Mouse (Mus musculus): Measurements from ENCODE around the gene Fam19a3.
"Not testable (repeated sequence)": the region's sequence is repeated elsewhere in the genome, so short reads cannot be mapped to it uniquely, and the experiment has no call there.

Fam19a3 gene

DNA sequence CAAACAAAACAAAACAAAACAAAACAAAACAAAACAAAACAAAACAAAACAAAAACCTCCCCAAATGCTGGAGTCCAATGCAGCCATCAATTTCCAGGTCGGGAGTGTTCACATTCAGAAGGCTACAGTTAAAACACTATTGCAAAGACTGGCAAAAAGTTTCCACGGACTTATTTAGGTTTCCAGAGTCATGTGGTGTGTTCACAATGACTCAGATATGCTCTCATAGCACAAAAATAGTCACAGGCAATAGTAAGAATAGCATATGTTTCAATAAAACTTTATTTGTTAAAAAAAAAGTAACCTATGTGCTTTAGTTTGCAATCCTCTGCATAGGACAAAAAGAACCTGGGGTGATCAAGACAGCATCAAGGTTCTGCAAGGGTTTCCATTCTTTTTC lies 14.5 kb downstream of the Fam19a3 start:
- no peak for ATAC-seq (ENCODE audit: insufficient number of reproducible peaks, low FRiP score, low TSS enrichment)

DNA sequence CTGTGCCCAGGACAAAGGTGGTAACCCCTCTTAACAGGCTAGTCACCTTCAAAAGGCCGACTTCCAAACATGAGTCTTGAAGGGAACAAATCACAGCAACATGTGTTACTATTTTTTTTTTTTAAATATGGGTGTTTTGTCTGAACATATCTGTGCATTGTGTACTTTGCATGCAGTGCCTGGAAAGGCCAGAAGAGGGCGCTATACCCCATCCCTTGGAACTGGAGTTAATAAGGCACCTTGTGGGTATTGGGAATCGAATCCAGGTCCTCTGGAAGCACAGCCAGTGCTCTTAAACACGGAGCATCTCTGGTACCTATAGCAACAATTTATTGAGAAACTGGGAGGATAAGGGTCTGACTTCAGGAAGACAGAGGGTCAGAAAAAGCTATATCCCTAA lies 16.6 kb downstream of the Fam19a3 start:
- ATAC-seq (ENCODE audit: insufficient number of reproducible peaks, low FRiP score, low TSS enrichment): no peak

DNA sequence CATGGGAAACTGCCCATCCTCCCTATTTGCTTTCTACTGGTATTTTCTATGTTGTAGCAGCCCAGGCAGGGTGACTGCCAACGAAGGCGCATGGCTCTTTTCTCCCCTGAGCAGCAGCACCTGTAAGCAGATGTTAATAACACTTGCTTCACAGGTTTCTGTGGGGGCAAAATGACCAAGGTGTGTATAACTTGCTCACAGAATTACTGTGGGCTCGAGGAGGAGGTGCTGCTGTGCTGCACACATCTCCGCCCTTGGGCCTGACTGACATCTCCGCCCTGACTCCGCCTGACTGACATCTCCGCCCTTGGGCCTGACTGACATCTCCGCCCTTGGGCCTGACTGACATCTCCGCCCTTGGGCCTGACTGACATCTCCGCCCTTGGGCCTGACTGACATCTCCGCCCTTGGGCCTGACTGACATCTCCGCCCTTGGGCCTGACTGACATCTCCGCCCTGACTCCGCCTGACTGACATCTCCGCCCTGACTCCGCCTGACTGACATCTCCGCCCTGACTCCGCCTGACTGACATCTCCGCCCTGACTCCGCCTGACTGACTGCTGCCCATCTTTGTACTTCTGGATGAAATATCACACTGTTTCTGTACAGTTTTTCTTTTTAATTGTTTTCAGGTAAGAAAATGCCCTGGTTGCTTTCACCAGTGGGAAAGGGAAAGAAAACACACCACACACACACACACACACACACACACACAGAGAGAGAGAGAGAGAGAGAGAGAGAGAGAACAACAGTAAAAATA lies 19.4 kb downstream of the Fam19a3 start:
- not testable (repeated sequence) for ATAC-seq (ENCODE audit: insufficient number of reproducible peaks, low FRiP score, low TSS enrichment)

DNA sequence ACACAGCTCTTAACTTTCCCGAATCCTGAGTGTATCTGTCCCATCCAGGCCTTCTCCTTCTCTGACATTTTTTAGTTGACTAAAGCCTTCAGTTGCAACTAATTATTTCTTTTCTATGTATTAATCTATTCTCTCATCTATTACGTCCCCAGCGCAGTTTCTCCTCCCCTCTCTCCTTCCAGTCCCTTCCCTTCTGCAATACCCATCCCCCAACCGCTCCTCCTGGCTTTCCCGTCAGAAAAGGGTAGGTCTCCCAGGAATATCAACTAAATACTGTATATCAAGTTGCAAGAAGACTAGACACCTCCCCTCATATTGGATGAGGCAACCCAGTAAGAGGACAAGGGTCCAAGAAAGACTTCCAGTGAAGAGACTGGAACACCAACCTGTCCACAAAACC lies 22.8 kb downstream of the Fam19a3 start:
- ATAC-seq (ENCODE audit: insufficient number of reproducible peaks, low FRiP score, low TSS enrichment): no peak

DNA sequence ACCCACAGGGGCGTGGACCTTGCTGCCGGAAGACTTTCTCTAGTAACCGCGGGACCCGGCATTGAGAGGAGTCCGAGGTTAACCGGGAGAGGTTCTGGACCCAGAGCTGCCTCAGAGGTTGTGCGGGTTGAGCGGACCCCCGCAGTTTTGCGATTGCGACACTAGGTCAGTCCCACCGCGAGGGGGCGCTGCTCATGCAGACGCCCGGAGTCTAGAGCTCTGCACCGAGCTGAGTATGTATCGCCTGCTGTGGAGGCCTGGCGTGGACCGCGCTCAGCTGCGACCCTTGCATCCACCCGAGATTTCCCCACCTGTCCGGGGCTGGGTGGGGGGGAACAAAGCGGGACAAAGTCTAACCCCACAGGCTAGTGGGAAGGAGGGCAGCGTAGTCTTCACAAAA lies 23.2 kb downstream of the Fam19a3 start:
- ATAC-seq (ENCODE audit: insufficient number of reproducible peaks, low FRiP score, low TSS enrichment): peak; percentile 70; the same call in 1 of the 2 replicates

DNA sequence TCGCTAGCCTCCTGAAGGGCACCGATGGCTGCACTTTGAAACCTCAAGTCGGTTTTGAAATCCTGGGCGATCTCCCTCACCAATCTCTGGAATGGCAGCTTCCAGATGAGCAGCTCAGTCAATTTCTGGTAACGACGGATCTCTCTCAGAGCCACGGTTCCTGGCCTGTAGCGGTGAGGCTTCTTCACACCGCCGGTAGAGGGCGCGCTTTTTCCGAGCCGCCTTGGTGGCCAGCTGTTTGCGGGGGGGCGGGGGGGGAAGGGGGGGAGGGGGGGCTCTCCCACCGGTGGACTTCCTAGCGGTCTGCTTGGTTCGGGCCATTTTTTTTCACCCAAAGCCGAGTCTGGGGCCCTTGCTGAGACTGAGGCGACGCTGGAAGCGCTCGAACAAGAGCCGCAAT lies 28.8 kb downstream of the Fam19a3 start:
- not testable (repeated sequence) for ATAC-seq (ENCODE audit: insufficient number of reproducible peaks, low FRiP score, low TSS enrichment)

DNA sequence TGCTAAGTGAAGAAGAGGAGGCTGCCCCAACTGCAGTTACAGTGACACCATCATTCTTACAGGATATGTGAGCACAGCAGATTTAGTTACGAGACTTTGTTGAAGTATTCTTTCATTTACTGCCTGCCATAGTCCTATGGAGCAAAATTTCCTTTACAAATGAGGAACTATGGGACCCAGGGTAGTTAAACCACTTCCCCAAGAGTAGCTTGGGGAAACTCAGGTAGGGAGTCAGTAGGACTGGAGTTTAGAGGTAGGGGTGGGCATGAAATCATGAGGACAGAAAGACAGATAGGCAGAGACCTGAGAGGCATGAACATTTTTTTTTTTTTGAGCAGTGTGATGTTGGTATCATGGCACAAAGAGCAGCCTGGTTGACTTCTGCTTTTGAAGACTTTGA lies 37.8 kb downstream of the Fam19a3 start:
- ATAC-seq (ENCODE audit: insufficient number of reproducible peaks, low FRiP score, low TSS enrichment): no peak

DNA sequence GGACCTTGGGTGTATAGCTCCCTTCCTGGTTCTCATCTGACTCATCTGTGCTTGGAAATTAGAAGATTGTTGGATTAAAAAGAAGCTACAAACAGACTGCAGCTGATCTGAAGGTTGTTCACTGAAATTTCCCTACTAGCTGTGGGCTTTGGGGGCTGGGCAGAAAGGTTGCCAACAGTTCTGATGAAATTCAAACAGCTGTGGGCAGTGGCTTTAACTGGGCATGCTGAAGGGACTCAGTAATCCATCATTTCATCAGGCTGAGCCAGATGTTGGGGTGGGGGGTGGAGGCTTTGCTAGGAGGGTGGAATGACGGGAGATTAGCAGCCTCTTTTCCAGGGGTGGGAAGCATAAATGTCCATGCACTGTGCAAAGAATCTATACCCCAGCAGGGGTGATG lies 38.5 kb downstream of the Fam19a3 start:
- no peak for ATAC-seq (ENCODE audit: insufficient number of reproducible peaks, low FRiP score, low TSS enrichment)

DNA sequence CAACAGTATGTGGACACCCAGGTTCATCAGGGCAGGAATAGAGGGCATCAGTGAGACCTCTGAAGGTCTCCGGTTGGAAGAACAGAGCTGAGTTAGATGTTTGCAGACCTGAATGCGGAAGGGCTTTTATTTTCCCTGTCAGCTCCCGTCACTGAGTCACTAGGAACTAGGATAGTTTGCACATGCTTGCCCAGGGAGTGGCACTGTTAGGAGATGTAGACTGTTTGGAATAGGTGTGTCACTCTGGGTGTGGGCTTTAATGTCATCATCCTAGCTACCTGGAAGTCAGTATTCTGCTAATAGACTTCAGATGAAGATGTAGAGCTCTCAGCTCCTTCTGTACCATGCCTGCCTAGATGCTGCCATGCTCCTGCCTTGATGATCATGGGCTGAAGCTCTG lies 39.7 kb downstream of the Fam19a3 start:
- no peak for ATAC-seq (ENCODE audit: insufficient number of reproducible peaks, low FRiP score, low TSS enrichment)

DNA sequence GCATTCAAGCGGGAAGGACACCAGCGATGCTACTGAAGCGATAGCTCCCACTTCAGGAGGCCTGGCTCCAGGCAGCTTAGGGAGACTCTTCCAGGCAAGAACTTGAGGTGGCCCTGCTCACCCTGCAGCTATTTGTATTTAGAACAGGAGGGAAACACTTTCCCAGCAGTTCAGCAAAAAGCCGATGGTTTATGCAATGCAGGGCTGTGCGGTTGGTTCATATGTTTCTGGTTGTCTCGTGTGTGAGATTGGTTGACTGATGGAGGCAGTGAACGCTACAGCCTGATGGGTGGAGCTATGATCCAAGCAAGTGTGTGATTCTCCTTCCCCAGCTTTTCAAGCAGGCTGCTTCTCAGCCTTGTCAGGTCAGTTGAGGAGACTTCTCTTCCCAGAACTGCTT lies 47.0 kb downstream of the Fam19a3 start:
- ATAC-seq (ENCODE audit: insufficient number of reproducible peaks, low FRiP score, low TSS enrichment): no peak

DNA sequence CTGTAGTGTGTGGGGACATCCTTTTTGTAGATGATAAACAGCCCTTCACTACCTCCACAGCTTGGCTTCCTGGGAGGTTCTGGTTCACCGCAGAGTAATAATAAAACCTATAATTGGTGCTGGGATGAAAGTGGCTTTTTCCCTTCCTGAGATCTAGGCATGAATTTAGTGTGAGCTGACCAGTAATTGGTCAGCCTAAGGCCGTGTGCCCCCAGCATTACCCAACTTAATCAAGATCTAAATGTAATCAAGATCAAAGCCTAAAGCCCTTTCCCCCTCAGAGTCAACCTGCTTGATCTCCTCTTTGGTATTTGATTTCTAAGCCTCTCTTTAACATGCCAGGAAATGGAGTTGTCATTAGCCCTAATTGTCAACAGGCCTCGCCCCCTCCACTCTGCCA lies 48.7 kb downstream of the Fam19a3 start:
- no peak for ATAC-seq (ENCODE audit: insufficient number of reproducible peaks, low FRiP score, low TSS enrichment)

DNA sequence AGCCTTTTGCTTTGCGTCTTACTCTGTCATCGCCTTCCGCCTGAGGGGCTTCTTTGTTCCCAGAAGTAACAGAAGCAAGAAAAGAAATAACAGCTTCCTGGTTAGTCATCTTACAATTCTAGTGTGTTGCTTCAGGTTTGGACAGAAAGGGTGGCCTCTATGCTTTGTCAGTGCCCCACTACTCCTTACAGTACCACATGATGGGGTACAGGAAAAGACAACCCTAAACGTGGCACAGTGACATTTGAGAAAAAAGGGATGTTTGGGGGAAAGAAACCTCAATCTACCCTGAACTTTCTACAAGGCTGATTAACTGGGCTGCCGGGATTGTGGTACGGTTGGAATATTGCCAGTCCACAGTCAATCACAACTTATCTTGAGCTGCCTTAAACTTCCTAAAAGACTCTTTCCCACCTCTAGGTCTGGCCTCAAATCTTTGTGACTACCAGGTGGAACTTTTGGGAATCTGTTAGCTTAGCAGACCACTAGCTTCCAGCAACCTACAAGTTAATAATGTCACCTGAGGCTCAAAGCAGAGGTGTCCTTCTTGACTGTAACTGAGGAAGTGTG lies 52.3 kb downstream of the Fam19a3 start:
- no peak for ATAC-seq (ENCODE audit: insufficient number of reproducible peaks, low FRiP score, low TSS enrichment)

All from cerebellum, adult (tissue).